Mouse (Mus musculus): ENCODE measurements at regions not wholly inside any gene's neighbourhood (a gene's known extent, or its start where the extent isn't known, plus 50 kb on each side); places are given as distances from the start of the nearest gene placed in this dataset.

DNA sequence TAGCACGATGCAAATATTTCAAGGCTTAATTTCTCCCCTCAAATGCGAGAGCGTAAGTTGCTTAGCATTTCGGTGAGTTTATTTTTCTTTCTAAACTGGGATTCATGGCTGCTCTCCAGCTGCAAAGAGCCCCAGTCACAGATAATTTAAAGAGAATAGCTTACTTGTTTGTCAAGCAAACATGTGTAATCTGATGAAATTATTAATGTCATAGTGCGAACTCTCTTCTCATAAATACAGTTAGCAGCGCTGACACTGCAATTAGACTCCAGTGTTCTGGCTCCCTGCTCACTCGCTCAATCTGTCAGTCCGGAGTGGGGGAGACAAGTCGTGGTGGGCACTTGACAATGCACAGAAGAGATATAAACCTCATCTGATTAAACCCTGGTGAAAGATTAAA, 266.5 kb upstream of the Adgrl2 start:
- ATAC-seq (replicated peaks; ENCODE audit: low FRiP score, poor library complexity, severe bottlenecking), result no peak

DNA sequence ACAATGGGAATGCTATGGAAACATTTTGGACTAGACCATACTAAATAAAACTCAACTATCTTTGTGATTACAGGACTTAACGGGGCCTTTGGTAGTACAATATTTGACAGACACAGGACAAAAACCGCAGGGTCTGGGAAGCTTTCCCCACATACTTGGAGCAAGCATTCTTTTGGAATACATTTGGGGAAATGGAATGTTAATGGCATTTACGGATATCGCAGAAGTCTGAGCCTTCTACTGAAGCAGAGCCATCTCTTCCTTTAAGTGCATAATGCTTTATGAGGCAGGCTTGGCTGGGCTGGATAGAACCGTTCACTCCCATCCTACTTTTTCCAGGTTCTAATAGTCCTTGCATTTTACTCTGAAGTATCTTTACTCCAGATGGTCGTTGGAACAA, 262.7 kb upstream of the Adgrl2 start:
- no peak for ATAC-seq (replicated peaks; ENCODE audit: low FRiP score, poor library complexity, severe bottlenecking)

DNA sequence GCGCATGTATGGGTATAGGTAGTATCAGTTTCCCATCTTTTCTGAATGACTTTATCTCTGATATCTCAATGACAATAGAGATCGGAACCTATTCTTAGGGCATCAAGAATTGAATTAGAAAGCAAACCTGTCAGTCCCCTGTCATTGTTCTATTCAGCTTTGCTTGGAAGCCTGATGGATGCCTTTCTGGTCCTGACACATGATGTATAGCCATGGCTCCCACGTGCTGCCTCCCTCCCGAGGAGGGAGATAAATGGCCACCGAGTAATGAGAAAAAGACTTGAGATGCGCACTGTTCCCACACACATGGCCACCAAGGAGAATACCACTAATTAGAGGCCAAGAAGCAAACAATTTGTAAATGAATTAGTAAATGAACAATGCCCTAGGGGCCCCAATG, 261.8 kb upstream of the Adgrl2 start:
- no peak for ATAC-seq (replicated peaks; ENCODE audit: low FRiP score, poor library complexity, severe bottlenecking)

DNA sequence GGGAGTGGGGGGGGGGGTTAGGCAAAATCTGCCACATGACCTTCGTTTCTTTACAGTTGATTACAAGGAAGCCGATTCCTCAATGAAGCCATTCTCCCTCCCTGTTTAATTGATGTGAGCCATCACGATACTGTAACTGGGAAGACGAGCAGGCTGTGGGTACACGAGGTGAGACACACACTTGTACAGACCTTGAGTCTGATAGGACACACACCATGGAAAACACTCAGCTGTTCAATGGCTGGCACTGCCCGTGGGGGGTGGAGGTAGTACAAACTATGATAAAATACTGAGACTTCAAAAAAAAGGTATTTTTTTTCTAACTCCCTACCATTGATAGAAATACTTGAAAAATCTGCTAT, 257.3 kb upstream of the Adgrl2 start:
- no peak for ATAC-seq (replicated peaks; ENCODE audit: low FRiP score, poor library complexity, severe bottlenecking)

DNA sequence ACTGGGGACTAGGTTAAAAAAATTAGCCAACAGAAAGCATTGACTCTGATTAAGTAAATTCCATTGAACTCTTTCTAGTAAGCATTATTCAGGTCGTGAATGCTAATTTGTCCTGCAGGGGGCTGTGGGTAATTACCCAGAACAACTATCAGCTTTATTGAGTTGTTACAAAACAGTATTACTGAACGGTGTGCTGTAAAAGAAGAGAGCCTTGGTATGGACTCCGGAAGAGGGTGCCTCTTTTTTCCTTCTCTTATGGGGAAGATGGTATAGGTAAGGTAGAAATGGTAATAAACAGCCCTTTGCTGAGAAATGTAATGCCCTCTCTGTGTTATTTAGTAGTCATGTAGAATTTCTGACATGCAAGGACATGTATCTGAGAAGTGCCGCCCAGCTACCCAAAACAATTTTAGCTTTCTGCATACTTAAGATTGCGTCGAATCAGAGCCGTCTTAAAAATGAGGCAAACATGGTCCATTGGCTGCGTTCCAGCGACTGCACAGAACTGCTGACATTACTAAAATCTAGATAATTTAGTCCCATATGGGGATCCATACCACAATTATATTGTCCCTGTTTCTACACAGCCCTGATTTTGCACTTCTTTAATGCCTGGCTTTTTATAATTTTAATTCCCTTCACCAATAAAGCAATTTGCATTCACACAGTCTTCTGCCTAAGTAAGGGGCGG, 256.7 kb upstream of the Adgrl2 start:
- ATAC-seq (replicated peaks; ENCODE audit: low FRiP score, poor library complexity, severe bottlenecking), result no peak

DNA sequence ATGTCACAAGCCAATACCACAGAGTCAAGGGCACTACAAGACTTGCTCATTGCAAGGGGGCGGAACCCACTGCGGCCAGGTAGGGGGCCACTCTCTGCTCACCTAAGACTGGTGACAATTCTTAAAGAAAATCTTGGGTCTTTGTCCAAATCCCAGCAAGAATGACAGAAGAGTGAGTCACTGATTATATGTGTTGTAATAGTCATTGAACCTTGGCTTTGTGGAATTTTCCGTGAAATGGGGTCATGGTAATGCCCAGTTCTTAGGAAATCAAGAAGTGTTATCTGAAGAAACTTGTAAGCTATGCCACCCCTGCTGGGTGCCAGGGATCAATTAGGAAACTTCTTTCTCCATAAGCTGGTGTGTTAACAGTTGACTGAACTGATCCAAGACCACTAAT, 249.3 kb upstream of the Adgrl2 start:
- no peak for ATAC-seq (replicated peaks; ENCODE audit: low FRiP score, poor library complexity, severe bottlenecking)

DNA sequence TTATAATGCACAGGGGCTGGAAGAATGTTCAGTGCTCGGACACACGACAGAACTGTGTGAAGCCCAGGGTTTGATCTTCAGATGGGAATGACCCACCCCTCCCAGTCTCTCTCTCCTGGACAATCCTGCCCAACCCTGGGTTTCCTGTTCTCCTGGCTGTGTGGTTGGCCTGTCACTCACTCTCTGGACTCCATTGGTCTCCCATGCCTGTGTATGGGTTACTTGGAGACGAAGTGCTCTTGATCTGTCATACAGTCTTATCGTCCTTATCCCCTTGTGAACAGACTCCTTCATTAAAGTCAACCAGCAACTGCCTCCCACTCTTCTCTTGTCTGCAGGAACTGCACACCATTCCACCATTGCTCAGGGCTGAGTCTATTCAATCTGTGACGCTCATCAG, 247.7 kb upstream of the Adgrl2 start:
- no peak for ATAC-seq (replicated peaks; ENCODE audit: low FRiP score, poor library complexity, severe bottlenecking)

DNA sequence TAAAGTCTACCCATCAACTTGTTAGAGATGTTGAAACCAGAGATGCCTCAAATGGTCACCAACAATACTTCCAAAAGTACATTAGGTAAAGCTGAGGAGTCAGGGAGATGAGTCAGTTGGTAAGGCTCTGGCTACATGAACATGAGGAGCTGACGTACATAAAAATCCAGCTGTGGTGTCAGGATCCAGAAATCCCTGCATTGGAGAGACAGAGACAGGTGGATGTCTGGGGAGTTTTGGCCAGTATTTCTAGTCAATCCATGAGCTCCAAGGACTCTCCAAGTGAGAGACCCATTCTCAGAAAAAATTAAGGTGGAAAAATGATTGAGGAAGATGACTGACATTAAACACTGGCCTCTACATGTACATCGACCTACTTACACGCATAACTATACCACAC, 244.8 kb upstream of the Adgrl2 start:
- ATAC-seq (replicated peaks; ENCODE audit: low FRiP score, poor library complexity, severe bottlenecking), result no peak

DNA sequence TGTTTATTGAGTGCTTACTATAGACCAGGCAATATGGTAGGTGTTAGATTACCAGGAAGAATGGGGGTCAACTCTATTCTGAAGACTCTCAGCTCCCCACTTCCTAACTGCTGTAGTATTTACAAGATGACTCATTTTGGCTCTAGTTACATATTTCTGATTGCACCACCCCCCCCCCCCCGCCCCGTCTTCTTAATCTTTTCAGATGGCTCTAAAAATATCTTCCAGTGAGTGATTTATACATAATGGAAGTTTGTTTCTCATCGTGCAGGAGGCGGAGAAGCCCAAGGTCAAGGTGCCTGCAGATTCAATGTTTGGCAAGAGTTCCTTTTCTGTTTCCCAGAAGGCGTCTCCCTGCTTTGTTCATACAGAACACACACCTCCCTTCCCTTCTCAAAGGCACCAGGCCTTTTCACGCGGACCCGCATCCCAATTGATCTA, 243.4 kb upstream of the Adgrl2 start:
- ATAC-seq (replicated peaks; ENCODE audit: low FRiP score, poor library complexity, severe bottlenecking), result no peak

DNA sequence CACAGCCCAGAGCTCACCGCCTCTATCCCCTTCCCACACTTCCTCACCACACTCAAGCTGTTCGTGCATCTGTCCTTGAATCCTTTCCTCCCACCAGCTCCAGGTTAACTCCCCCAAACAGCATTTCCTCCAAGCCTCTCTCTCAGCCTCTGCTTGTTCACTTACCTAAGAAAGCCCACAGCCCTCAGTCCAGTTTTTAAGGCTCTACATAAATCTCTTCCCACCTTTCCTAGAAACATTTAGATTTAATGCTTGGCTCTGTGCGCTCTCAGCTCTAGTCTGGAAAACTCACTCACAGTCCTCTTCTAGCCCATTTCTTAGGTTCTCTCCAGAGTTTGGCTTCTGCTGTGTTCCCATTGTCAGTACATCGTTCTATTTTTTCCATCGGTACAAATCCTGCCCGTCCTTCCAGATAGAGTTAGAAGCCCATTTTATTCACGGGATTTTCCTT, 242.9 kb upstream of the Adgrl2 start:
- ATAC-seq (replicated peaks; ENCODE audit: low FRiP score, poor library complexity, severe bottlenecking), result no peak

DNA sequence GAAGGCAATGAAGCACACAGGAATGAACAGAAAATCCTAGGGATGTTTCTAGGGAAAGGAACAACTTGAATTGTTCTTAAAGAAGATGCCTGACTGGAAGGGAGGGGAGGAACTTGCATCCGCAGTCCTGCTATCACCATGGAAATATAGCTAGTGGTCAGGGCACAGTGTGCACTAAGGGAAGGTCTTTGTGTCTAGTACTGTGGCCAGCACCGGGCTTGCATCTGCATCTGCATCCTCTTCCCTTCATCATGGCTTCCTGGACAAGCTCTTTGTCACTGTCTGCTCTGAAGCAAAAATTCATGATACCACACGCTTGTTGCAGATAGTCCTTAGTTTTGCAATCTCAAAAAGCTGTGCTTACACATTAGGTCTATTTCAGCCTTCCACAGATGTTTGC, 241.0 kb upstream of the Adgrl2 start:
- no peak for ATAC-seq (replicated peaks; ENCODE audit: low FRiP score, poor library complexity, severe bottlenecking)

DNA sequence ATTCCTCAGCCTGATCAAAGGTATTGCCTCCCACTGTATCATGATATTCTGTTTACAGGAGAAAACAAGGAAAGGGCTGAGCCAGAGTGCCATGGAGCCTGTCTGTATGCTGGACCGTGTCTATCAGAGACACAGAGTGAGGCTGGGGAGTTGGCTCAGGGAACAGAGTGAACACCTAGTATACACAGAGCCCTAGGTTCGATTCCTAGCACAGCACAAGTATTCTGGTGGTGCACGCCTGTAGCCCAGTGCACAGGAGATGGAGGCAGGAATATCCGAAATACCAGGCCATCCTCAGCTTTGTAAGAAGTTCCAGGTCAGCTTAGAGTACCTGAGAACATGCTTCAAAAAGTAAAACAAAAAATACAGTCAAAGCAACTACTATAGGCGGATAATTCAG, 237.2 kb upstream of the Adgrl2 start:
- ATAC-seq (replicated peaks; ENCODE audit: low FRiP score, poor library complexity, severe bottlenecking), result no peak

DNA sequence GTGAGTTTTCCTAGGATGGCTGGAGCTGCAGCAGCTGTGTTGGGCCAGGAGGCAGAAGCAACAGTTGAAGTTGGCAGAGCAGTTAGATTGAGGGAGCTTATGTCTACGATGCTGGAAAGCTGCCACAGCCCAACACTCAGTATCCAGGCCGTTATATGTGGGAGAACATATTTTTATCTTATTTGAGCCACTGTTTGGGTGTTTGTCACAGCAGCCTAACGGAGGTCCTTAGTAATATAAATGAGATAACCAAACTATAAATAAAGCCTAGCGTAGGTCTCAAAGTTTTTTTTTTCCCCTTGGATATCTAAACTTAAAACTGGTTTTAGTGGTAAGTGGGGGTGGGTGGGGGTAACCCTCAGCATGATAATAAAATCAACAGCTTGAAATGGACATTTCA, 236.4 kb upstream of the Adgrl2 start:
- ATAC-seq (replicated peaks; ENCODE audit: low FRiP score, poor library complexity, severe bottlenecking), result peak; percentile 26; the same call in 1 of the 2 replicates

DNA sequence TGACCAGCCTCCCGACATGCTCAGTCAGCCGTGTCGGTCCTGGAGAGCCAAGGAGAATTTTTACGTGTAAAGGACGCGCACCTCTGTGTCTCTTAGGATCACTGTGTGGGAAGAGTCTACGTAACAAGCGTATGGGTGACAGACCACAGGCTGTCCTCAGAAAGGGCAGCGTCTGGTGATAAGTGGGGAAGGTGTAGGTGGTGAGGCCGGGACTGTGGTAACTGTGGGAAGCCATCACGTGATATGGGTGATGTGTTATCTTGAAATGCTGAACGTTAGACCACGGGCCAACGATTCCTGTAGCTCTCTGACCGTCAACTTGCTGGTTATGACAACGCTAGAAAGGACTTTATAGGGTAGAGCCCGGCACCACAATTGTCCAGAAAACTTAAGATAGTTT, 235.3 kb upstream of the Adgrl2 start:
- peak; percentile 66 for ATAC-seq (replicated peaks; ENCODE audit: low FRiP score, poor library complexity, severe bottlenecking)

DNA sequence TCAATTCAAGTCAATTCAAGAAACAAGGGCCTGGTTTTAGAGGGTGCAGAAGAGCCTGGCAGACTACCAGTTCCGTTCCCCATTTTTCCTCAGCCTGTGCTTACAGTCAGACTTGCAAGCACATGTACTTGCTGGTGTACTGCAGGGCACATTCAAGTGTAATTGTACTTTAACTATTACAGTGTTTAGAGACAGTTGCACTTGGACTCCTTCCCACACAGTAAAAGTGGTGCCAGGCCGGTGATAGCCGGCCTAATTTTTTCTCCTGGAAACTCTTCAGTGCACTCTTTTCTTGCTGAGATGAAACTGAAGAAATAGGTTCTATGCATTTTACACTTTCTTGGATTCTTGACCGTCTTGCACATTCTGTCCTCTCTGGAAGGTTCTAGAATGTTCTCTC, 233.9 kb upstream of the Adgrl2 start:
- ATAC-seq (replicated peaks; ENCODE audit: low FRiP score, poor library complexity, severe bottlenecking), result no peak

DNA sequence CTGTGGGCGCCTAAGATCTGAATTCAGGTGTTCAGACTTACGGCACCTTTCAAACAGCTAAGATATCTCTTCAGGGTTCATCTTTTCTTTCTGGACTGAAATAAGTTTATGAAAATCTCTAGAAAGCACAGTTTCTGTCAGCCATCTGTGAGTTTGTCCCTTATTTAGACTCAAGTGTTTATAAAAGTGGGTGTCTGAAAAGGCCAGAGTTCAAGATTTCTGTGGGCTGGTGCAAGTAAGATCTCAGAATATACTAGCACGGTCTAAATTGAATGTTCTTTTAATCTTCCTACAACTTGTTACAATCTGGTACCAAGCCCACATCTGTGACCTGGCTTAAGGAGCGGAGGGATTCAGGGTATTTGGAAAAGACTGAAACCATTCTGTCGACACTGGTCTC, 233.4 kb upstream of the Adgrl2 start:
- no peak for ATAC-seq (replicated peaks; ENCODE audit: low FRiP score, poor library complexity, severe bottlenecking)

DNA sequence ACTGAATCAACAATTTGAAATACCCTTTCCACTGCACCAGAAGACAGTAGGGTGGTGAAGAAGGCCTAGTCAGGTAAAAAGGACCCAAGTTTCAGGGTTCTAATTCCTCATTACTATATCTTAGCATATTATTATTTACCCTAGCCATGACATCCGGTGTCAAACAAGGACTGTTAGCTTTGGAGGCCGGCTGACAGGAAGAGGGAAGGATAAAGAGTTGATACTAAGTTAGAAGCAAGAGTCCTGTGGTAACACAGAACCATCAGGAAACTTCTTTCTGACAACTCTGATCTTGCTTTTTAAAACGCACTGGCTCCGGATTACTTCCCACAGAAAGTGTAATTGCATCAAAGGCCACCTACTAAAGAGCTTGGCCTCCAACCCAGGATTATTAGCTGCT, 230.6 kb upstream of the Adgrl2 start:
- ATAC-seq (replicated peaks; ENCODE audit: low FRiP score, poor library complexity, severe bottlenecking), result no peak

DNA sequence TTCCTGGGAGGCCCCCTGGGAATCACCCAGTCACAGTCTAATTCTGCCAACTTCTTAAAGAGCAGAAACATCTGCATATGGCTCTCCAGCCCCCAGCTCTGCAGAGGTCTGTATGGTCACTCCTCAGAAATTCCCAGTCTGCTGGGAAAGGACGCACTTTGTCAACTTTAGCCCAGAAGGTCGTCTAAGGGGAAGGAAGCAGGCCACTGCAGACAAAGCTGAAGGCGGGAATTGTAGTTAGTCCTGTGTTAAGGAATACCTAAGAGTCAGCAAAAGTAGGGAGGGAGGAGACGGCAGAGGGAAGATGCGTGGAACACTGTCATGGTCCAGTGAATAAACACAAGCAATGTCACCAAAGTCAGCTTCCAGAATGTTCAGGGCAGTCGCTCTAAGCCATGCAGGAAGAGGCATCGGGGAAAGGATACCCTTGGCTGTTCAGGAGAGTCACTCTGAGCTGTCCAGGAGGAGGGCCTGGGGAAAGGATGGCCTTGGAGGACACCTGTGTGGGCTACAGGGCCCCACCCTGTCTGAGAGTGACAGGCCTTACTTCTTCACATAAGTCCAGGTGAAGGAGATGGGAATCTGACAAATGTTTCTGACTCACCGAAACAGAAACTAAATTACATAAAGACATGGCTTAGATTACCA, 230.1 kb upstream of the Adgrl2 start:
- ATAC-seq (replicated peaks; ENCODE audit: low FRiP score, poor library complexity, severe bottlenecking), result no peak

DNA sequence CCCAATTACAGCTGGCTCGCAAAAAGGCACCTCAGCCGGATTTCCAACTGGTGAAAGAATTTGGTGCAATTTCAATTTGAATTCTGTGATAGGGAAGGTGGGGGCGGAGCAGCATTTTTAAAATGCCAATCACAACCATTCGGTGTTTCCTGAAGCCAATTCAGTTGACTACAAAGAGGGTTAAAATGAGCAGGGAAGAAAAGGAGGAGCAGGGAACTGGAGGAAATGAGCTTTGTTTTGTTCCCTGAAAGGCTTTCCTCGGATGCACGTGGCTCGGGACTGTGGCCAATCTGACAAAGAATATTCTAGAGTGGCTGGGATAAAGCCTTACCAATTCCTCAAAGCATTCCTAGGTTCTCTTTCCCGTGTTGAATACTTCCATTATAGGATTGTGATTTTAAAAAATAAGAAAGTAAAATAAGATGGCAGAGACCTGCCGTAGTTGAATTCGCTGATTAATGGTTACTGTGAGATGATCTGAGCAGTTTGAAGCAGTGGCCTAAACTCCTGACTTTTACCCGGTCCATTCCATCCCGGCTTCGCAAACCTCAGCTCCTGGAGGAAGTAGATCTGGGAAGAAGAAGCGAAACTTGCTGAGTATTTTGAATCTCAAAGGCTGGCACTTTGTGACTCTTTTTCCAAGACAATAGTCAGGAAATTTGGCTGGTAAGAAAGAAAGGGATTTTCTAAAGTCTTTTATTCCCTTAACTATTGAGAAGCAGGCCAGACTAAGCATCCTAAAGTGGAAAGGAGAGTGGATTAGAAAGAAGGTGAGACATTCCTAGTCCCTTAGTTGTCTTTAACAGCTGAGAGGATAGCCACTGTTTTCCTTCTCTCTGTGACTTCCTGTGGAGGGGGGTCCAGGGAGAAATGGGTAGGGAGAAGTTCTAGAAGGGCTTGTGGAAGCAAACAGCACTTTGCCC, 229.3 kb upstream of the Adgrl2 start:
- no peak for ATAC-seq (replicated peaks; ENCODE audit: low FRiP score, poor library complexity, severe bottlenecking)

DNA sequence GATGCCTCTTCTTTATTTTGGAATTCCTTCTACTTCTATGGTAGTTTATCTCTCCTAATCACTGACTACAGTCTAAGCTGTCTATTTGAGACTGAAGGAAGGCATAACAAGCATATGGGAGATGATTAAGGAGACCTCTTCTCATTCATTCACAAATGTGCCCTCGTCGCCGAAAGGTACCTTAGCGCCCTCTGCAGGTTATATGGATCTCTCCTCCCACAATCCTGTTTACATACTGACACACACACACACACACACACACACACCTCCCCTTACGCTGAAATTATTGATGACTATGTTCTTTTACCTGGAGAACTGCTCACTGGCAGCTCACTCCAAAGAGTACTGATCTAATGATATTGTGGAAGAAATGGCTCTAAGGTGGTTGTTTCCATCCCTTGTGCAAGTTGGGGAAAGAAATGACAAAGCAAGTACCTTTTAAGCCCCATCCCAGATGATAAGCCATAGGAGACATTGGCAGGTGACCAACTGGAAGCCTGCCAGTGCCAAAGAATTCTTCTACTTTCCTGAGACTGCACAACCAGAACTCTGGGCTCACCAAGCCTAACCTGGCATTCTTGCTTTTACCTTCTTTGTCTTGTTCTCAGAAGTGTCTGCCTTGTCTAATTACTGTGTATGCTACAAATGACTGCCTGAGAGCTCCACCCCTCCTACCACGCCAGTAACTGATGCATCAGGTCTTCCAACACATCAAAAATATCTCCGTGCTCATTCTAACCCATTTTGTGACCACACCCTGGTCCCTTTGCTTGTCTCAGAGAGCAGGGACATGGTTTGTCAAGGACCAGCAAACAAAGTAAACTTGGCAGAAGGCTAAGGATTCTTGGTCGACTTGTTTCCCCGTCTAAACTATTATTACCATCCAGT, 227.8 kb upstream of the Adgrl2 start:
- ATAC-seq (replicated peaks; ENCODE audit: low FRiP score, poor library complexity, severe bottlenecking), result no peak
